Mouse (Mus musculus): Measurements from ENCODE around the gene Cdh23.

Gene Cdh23

DNA sequence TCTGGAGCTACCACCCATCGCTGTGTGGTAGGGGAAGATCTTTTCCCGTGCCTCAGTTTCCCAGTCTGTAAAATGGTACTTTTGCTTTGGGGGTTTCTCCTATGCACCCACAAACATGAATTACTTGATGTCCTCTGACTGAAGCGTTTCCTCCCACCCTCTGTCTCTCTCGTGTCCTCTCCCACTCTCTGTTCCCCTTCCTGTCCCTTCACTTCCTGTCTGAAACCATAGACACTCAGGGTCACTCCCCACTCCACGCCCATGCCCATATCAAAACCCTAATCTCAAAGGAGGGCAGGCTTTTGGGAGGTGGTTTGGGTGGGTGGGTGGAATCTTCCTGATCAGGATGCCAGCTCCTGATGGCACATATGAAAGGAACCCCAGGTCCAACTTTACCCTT, 221.7 kb downstream of the Cdh23 start:
- no peak for DNase-seq (ENCODE audit: low spot score in 2 of 2)

DNA sequence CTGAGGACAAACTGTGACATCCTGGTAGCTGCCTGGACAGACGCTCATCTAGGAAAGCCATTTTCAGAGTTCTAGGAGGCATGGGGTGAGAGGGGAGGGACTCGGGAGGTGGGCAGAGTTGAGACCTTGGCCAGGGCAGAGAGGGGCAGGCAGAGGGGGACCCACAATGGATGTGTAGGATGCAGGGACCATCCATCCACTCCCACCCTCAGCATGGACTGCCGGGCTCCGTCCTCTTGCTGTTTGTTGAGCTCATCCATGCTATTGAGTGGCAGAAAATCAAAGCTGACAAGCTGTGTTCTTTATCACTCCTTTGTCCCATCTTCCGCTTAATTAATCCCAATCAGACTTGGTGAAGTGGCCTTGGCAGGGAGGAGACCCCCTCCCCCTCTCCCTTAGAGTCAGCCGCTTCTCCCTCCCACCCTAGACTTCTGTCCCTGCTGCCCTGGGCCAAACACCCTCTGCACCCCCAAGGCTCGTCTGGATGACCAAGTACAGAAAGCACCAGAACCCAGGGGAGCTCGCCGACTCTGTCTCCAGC, 222.4 kb downstream of the Cdh23 start:
- no peak for DNase-seq (ENCODE audit: low spot score in 2 of 2)

DNA sequence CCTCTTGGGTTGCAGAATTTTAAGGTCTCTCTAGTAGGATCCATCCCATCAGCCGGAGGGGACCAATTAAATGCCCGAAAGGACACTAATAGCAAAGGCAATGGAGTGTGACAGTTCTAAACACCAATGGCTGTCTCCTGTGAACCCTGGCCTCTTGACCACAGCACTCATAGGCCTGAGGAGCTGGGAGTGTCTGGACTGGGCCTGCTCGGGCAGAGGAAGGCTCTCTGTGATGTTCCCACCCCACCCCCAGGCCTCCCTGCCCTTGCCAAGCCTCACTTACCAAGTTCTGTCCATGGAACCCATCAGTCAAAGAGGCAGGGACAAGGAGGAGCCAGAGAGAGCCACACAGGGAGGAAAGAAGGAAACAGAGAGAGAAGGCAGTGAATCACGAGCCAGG, 228.5 kb downstream of the Cdh23 start:
- no peak for DNase-seq (ENCODE audit: low spot score in 2 of 2)

DNA sequence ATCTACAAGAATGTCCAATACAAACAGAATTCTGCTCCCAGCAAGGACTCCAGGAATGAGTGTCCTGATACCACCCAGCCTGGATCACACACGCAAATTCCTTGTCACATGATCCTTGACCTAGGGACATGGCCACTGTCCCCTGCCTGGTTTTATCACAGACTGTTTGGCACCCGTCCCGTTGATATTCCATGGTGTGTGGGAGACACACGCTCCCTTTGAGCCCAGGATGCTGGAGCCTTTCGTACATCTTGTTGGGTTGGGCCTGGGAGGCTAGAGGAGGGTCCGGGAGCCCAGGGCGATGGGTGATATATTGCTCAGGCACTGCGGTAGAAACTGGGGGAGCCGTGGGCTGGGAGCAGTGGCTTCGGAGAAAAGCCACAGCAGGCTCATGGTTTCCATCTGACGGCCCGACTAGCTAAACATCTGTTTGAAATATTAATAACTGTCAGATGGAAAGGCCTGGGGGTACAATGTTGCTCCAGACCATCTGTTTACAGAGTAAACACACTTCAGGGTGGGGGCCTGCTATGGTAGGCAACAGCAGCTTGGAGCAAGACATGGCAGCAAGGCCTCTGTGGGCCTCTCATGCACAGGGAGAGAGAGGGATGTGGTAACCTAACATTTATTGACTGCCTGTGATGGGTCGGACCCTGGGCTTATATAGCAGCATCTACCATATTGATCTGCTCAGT, 232.2 kb downstream of the Cdh23 start:
- no peak for DNase-seq (ENCODE audit: low spot score in 2 of 2)

DNA sequence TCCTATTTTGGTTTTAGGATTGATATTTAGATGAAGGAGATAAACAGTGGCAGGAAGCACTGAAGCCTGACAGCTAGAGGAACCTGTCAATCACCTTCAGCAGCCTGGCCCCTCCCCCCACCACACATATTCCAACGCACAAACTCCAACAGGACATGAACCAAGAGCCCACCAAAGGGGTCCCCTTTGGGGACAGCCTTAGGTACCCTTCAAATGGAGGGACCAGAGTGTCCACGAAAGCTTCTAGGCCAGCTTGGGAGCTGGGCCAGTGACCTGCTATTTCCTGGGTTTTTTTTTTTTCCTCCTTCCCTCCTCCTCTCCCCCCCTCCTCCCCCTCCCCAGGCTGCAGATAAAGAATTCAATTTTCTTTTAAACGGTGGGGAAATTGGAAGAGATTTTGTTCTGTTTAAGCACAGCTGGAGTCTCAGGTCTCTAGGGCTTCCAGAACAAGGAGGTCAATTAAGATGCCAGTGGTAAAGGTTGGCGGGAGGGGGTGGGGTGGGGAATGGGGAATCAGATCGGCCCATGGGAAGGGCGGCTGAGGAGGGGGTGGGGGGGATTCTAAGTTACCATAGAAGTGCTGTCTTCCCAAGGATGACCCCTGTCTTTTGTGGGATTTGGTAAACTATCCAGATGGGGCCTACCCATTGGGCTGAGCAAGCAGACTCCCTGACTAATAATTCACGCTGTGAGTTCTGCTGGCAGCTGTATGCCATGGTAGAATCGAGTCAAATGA, 239.5 kb downstream of the Cdh23 start:
- no peak for DNase-seq (ENCODE audit: low spot score in 2 of 2)

DNA sequence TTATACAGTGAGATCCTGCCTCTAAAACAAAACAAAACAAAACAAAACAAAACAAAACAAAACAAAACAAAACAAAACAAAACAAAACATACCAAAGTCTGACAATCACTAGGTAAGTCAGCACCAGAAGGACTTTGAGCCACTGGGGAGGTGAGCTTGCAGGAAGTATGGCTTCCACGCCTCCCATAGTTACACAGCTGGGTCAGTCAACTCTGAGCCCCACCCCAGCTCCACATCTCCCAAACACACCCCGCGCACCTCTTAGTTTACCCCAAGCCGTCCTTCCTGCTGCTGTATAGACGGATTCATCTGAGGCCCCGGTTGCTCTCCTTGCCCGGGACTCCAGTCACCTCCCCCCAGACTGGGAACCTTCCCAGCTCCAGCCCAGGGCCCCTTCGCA, 241.1 kb downstream of the Cdh23 start:
- DNase-seq (ENCODE audit: low spot score in 2 of 2) = no peak

DNA sequence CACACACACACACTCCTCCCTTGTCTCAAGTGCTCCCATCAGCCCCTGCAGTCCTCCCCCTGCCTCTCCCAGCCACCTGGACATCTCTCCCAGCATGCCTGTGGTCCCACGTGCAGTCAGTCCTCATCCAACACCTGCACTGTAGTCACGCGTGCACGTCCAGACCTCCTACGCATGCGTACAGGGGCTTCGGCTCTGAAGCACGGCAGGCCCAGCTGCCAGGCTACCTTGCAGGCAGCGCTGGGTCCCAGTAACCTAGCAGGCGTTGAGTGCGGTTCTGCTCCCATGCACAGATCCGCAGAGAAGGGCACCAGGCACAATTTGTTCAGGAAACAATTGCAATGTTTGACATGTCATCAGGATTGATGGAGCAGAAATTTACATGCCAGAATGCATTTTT, 249.1 kb downstream of the Cdh23 start:
- no peak for DNase-seq (ENCODE audit: low spot score in 2 of 2)

DNA sequence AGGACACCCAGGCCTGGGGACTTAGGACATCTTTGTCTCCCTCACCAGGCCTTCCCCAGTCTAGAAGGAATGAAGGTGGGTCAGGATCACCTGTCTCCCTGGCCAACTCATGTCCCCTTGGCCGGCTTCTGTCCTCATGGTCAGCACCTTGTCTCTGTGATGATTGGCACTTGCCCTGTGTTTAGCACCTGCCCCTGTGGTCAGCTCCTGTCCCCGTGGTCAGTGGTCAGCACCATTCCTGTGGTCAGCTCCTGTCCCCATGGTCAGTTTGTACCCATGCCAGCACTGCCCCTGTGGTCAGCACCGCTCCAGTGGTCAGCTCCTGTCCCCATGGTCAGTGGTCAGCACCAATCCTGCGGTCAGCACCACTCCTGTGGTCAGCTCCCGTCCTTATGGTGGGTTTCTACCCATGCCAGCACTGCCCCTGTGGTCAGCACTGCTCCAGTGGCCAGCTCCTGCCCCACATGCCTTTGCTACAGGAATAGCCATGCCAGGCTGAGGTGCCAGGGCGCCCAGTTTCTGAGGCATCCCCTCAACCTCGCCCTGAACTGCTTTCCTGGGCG, 251.2 kb downstream of the Cdh23 start:
- no peak for DNase-seq (ENCODE audit: low spot score in 2 of 2)

DNA sequence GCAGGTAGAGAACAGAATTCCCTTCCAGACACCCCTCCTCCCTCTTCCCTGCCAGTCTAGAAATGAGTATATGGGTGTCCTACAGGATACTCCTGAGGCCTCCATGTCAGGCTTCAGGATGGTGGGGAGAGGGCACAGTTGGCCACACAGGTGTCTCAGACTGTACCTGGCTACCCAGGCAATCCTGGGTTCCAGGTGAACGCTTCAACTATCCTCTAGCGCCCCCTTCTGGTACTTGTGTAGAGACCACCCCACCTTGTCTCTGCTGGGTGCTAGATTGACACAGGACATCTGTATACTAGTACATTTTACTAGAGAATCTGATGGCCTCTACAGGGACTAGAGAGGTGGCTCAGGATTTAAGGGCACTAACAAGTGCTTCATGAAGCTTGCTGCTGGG, 253.2 kb downstream of the Cdh23 start:
- no peak for DNase-seq (ENCODE audit: low spot score in 2 of 2)

DNA sequence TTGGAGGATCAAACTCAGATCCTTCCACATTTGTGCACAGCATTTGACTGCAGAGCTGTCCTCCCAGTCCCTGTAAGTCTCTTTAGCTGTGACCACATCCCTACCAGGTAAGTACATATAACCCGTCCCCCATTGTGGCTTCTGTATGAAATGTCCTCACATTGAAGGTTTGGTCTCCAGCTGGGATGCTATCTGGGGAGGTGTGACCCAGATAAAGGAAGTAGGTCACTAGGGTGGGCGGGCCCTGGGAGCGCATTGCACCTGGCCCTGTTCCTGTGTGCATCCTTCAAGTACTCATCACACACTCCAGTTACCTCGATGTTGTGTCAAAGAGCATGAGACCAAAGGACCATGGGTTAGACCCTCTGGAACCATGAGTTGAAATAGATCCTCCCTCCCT, 254.0 kb downstream of the Cdh23 start:
- DNase-seq (ENCODE audit: low spot score in 2 of 2) = no peak

DNA sequence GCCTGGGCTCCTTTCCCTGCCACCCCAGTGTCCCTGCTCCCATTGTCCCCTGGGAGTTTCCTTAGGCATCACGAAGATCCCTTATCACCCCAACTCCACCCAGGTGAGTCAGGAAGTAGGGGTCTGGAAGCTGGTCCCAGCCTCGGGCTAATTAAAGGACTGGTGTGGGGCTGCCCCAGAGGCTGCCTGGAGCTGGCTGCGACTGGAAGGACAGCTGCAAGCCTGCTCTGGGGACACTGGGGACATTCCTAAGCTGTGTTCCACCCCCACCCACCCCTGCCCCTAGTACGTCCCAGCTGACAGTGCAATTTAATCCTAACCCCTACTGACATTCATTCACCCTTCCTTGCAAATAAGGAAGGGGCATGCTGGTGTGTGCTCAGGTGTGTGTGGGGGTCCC, 263.6 kb downstream of the Cdh23 start:
- DNase-seq (ENCODE audit: low spot score in 2 of 2) = no peak

DNA sequence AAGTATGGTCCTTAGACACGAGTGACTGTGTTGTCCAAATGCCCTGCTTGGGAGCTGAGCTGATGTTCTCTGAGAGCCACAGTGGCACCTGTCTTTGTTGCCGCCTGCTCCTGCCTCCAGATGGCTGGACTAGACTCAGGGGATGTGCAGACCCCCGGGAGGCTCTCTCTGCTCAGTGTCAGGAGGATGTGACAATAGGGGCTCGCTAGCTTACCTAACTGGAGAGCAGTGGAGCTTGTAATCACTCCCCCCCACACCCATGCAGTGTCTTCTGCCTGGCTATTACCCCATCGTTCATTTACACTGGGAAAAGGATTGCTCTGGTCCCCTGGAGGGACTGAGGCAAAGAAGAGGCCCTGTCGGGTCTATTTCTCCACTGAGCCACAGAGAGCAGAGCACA, 265.7 kb downstream of the Cdh23 start:
- DNase-seq (ENCODE audit: low spot score in 2 of 2) = no peak

DNA sequence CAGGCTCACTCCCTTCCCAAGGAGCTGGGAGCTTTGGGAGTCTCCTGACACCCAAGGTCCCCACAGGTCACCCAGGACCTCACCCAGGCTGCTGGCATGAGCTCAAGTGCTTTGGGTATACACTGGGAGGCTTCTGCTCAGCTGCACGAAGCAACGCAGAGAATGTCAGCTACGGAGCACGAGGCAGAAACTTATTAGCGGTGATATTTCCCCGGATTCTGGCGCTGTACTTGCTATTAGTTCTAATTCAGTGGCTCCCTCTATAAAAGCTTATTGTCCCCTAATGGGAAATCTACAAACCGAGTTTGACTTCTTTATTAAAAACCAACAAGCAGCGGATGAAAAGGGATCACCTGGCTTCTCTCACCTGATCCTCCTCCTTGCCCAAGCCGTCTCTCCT, 266.3 kb downstream of the Cdh23 start:
- no peak for DNase-seq (ENCODE audit: low spot score in 2 of 2)

DNA sequence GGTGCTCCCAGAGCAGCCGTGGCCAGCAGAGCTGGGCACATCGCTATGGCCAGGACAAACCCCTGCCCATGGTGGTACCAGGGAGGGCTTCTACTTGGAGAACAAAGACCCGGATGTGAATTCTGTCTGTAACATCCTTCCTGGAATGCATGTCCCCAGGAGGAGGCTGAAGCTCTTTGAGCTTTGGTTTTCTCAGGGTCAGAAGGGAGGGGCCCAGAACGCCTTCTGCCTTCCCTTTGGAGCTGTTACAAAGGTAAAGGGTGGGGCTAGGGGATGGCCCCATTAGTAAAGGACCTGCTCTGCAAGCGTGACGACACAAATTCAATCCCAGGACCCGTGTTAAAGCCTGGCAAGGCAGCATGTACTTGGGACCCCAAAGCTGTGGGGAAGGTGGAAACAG, 273.5 kb downstream of the Cdh23 start:
- DNase-seq (ENCODE audit: low spot score in 2 of 2) = no peak

DNA sequence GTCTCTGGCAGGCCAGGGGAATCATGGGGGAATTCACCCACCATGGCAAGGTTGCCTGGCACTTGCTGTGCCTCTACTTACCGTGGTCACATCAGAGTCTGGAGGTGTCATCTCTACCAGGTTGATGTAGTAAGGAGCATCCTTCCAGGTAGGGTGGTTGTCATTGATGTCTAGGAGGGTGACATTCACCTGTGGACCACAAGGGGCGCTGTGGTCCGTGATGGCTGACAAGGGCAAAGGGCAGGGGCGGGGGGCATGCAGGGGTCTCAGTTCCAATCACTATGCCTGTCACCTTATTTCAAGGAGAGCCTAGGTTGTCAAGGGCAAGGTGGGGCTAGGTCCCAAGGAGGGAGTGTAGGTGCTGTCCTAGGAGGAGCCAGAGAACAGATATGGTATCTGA, 276.7 kb downstream of the Cdh23 start:
- no peak for DNase-seq (ENCODE audit: low spot score in 2 of 2)

DNA sequence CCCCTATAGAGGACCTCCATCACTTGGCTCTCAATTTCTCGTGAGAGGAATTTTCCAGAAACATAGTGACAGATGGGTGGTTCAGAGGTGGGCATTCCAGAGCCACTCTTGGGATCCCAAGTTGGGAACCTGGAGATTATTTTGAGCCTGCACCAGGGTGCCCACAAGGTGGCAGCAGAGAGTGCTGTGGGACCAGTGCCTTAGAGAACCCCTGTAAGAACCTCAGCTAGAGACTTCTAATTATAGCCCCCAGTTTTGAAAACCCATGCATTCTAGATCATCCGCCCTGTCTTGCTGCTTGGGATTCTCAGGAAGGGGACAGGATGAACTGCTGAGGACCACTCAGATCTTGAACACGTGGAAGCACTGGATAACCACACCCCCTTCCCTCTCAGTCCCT, 278.2 kb downstream of the Cdh23 start:
- peak; percentile 25 to 57 for DNase-seq (ENCODE audit: low spot score in 2 of 2)

DNA sequence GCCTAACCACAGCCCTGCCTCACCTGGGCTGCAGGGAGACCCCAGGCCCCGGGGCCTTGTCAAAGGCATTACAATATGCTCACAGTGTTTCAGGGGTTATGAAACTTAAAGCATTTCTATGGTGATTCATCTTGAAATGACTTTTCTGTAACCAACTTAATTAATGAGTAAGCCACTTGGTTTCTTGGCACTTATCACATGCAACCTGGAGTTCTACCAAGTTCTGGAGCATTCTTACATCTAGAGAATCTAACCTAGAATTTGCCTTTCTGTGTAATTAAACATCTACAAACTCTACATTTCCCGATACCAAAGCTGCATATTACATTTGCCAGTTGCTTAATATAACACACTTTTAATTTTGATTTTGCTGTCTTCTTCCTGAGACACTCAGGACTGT, 279.2 kb downstream of the Cdh23 start:
- DNase-seq (ENCODE audit: low spot score in 2 of 2) = no peak

DNA sequence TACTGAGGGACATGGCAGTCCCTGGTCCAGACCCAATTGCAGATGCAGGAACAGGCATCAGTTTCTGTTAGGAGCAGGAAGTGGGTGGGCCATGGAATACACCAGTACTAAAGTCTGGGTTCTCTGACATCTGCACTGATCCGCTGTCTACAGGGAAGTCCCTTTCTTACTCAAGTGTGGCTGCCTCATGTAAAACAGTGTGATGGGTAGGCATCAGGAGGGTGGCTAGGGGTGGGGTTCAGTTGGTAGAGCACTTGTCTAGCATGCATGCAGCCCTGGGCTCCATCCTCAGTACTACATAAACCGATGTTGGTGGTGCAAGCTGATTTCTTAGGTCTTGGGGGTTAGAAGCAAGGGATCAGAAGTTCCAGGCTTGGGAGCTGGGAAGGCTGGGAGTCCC, 282.5 kb downstream of the Cdh23 start:
- no peak for DNase-seq (ENCODE audit: low spot score in 2 of 2)

DNA sequence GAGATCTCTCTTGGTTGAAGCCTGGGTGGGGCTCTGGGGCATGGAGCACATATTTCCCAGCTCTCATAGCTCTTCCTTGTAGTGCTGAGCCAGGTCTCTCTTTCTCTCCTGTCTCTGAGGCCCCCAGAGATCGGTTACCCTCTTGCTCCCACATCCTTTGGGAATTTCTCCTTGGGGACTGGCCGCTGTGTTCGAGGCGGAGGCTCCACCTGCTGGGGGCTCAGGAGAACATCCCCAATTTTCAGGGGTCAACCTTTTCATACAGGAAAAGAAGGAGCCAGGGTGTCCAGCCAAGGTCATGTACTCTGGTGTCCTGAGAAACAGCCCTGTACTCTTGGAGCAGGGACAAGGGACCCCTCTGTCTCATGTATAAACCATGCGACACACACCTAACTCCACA, 284.5 kb downstream of the Cdh23 start:
- DNase-seq (ENCODE audit: low spot score in 2 of 2) = no peak

DNA sequence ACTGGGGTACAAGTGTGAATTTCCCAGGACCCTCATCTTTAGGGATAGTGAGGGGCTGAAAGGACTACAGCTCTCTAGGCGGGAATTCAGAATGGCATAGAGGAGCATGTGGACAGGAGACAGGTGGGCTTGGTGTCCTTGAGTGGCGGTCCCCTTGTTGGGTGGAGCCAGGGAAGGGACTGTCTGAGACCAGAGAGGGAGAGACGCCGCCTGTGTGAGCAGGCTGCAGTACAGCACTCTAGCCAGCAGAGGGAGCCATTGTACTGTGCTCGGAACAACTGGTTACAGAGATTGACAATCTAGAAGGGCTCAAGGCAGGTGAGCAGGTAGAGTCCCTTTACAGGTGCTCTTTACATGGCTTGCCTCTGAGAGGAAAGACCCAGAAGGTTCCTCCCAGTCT, 288.5 kb downstream of the Cdh23 start:
- DNase-seq (ENCODE audit: low spot score in 2 of 2) = peak; percentile 50 to 68

DNA sequence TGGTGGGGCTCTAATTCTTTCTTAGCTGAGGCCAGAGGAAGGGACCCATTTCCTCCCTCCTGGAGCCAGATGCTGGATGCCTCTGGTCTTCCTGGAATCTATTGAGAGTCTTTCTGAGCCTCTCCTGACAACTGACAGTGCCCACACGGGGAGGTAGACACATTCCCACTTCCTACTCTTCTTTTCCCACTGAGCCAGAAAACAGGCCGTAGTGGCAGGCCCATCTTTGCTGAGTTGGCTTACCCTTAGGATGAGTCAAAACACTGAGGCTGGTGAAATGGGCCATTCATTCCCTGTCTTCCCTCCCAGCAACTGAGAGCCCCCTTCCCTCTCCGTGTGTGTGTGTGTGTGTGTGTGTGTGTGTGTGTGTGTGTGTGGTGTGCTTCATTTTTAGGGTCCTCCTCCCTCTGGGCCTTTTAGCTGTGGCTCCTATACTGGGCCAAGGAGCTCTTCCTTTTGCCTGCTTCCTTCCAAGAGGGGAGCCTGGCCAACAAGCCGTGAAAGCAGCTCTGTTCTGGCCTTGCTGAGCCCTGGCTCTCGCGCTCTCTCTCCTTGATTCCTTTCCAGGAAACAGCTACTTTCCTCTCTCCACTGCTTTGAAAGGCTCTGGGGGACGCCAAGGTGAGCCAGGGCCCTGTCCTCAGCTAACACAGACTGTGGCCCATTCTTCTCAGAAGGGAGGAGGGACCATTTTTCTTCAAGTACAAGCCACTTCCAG, 290.7 kb downstream of the Cdh23 start:
- DNase-seq (ENCODE audit: low spot score in 2 of 2) = no peak

DNA sequence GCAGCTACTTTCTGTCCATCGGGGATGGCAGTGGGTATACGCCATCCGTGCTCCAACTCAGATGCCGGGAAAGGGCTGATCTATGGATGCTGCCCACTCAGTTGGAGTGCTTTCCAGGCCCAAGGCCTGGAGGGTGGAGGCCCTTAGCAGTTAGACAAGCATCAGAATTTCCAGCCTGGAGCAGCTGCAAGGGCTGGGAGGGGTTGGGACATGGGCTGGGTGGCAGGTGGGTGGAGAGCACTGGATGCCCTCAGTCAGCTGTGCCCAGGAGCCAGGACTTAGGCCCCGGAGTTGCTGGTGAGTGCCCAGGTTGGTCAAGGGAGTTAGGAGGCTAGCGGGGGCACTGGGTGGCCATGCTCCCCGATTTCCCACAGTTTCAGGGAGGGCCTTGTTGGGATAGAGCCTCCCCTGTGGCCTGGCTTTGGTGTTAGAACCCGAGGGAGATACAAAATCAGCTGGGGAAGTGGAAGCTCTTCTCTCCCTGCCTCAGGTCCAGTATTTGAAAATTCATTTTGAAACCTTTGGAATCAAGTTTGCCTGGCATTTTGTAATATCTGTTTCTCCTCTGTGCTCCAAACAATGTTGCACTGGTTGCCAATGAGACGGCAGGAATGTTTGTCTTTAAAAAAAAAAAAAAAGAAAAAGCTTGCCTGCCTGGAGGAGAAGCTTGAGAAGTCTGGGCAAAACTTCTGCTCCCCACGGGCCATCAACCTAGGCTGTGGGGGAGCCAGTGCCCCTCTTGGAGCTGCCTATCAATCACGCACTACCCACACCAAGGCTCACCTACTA, 295.6 kb downstream of the Cdh23 start:
- DNase-seq (ENCODE audit: low spot score in 2 of 2) = no peak

All from spleen, postnatal 14 days (tissue).